Mouse (Mus musculus): ENCODE data around the gene Ncoa3. TPM values are rescaled to one million over a fixed set of nuclear protein-coding genes. Genes with fewer than 3 reads are reported as not detected.
A peak's percentile ranks its signal among the peaks of the same experiment; 100 is the strongest.

Gene Ncoa3
- polyA plus RNA-seq, 1 experiment from 2014 or later, result 15.2 TPM

GRCm38 (mm10) chr2:166020026-166020425 lies 27.6 kb downstream of the Ncoa3 start:
- DNase-seq (ENCODE audit: low spot score) (no peak), ATAC-seq (replicated peaks; ENCODE audit: low FRiP score) (no peak)
- Histone ChIP-seq H3K27me3 (replicated peaks; ENCODE audit: control insufficient read depth, insufficient read depth, low read length) (no peaks in the 10 kb centered on the region), H3K36me3 (ENCODE audit: control insufficient read depth, insufficient read depth, low read length) (no peaks in the 10 kb centered on the region), H3K27ac (ENCODE audit: low read depth, low read length) (no peak overlapping the region), H3K4me2 (no peak overlapping the region), H3K4me1 (replicated peaks; ENCODE audit: control insufficient read depth, insufficient read depth, low read length) (peaks cover 19% of the 10 kb centered on the region), H3K9me3 (ENCODE audit: control insufficient read depth, low read length) (no peaks in the 10 kb centered on the region), H3K9ac (ENCODE audit: low read depth, low read length) (no peak overlapping the region), H3K4me3 (ENCODE audit: low read depth, low read length) (no peak overlapping the region)
- WGBS, result 80% methylated on average over 2 of the region's 2 CpGs

DNA sequence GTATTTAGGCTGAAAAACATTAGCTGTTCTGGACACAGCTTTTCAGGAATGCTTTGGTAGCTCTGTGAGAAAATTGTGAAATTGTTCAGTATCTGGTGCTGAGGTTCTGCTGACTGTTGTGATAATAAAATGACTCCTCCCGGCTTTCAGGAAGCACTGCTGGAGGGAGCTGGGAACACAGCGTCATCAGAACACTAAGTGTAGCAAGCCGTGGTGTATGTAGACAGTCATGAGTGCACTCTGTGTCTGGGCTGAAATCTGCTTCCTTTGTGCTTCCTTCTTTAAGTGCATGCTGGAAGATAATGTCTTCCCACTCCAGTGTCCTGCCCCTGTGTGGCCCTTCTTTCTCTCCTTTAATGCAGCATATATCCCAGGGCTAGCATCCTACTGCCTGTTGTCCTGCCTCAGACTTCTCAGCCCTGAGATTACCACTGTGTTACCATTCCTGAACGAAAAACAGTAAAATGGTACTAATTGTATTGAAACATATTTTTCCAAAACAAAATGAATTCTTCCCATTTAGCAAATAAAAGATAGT lies 28.7 kb downstream of the Ncoa3 start:
- H3K27me3 ChIP-seq (replicated peaks; ENCODE audit: control insufficient read depth, insufficient read depth, low read length), result no peaks in the 10 kb centered on the region
- H3K4me1 ChIP-seq (replicated peaks; ENCODE audit: control insufficient read depth, insufficient read depth, low read length), result peaks cover 19% of the 10 kb centered on the region
- H3K36me3 ChIP-seq (ENCODE audit: control insufficient read depth, insufficient read depth, low read length), result no peaks in the 10 kb centered on the region
- H3K9me3 ChIP-seq (ENCODE audit: control insufficient read depth, low read length), result no peaks in the 10 kb centered on the region
- no peak overlapping the region for H3K4me3 ChIP-seq (ENCODE audit: low read depth, low read length)
- H3K27ac ChIP-seq (ENCODE audit: low read depth, low read length), result peak overlapping the region; percentile 49; the same call in 1 of the 2 replicates
- no peak for DNase-seq (ENCODE audit: low spot score)
- peak overlapping the region; percentile 6 for H3K4me2 ChIP-seq
- H3K9ac ChIP-seq (ENCODE audit: low read depth, low read length), result no peak overlapping the region
- no peak for ATAC-seq (replicated peaks; ENCODE audit: low FRiP score)
- 36% methylated on average over 4 of the region's 4 CpGs for WGBS

GRCm38 (mm10) chr2:166021642-166022041 lies 29.2 kb downstream of the Ncoa3 start:
- Histone ChIP-seq H3K27ac (ENCODE audit: low read depth, low read length) (no peak overlapping the region), H3K9me3 (ENCODE audit: control insufficient read depth, low read length) (no peaks in the 10 kb centered on the region), H3K27me3 (replicated peaks; ENCODE audit: control insufficient read depth, insufficient read depth, low read length) (no peaks in the 10 kb centered on the region), H3K9ac (ENCODE audit: low read depth, low read length) (no peak overlapping the region), H3K36me3 (ENCODE audit: control insufficient read depth, insufficient read depth, low read length) (no peaks in the 10 kb centered on the region), H3K4me3 (ENCODE audit: low read depth, low read length) (no peak overlapping the region), H3K4me1 (replicated peaks; ENCODE audit: control insufficient read depth, insufficient read depth, low read length) (peaks cover 19% of the 10 kb centered on the region), H3K4me2 (no peak overlapping the region)
- DNase-seq (ENCODE audit: low spot score), result no peak
- whole genome bisulfite sequencing, result 65% methylated on average over 3 of the region's 3 CpGs
- no peak for ATAC-seq (replicated peaks; ENCODE audit: low FRiP score)

DNA sequence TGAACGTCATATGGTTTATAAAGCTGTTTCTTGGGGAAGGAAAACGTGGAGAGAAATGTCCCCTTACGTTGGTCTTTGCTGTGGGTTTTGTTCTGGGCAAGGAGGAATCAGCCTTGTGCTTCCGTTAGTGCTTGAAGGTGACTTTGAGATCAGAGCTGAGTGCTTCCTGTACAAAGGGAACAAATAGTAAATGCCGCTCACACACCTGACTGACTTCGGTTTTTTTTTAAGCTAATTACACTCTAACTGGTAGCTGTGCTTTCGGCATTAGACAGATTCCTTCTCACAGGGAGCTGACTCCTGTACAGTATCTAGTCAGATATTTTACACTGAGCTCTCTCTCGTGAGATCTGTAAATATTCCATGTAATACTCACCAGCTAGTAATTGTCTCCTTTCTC lies 29.9 kb downstream of the Ncoa3 start:
- Histone ChIP-seq H3K36me3 (ENCODE audit: control insufficient read depth, insufficient read depth, low read length) (no peaks in the 10 kb centered on the region), H3K9ac (ENCODE audit: low read depth, low read length) (no peak overlapping the region), H3K4me2 (no peak overlapping the region), H3K27ac (ENCODE audit: low read depth, low read length) (no peak overlapping the region), H3K4me3 (ENCODE audit: low read depth, low read length) (no peak overlapping the region), H3K9me3 (ENCODE audit: control insufficient read depth, low read length) (no peaks in the 10 kb centered on the region), H3K4me1 (replicated peaks; ENCODE audit: control insufficient read depth, insufficient read depth, low read length) (peaks cover 19% of the 10 kb centered on the region), H3K27me3 (replicated peaks; ENCODE audit: control insufficient read depth, insufficient read depth, low read length) (no peaks in the 10 kb centered on the region)
- DNase-seq (ENCODE audit: low spot score) (no peak), ATAC-seq (replicated peaks; ENCODE audit: low FRiP score) (no peak)
- 68% methylated on average over 8 of the region's 8 CpGs for WGBS

- Histone ChIP-seq H3K27ac (ENCODE audit: low read depth, low read length) (no peak overlapping the region), H3K4me3 (ENCODE audit: low read depth, low read length) (no peak overlapping the region), H3K9ac (ENCODE audit: low read depth, low read length) (no peak overlapping the region), H3K9me3 (ENCODE audit: control insufficient read depth, low read length) (no peaks in the 10 kb centered on the region), H3K36me3 (ENCODE audit: control insufficient read depth, insufficient read depth, low read length) (no peaks in the 10 kb centered on the region), H3K27me3 (replicated peaks; ENCODE audit: control insufficient read depth, insufficient read depth, low read length) (no peaks in the 10 kb centered on the region), H3K4me2 (no peak overlapping the region), H3K4me1 (replicated peaks; ENCODE audit: control insufficient read depth, insufficient read depth, low read length) (peaks cover 23% of the 10 kb centered on the region)
- 68% methylated on average over 3 of the region's 3 CpGs for WGBS
- ATAC-seq (replicated peaks; ENCODE audit: low FRiP score), result no peak
- no peak for DNase-seq (ENCODE audit: low spot score)
Measured at GRCm38 (mm10) chr2:166024079-166024478, 31.6 kb downstream of the Ncoa3 start.

GRCm38 (mm10) chr2:166024621-166025020 lies 32.2 kb downstream of the Ncoa3 start:
- Histone ChIP-seq H3K27ac (ENCODE audit: low read depth, low read length) (no peak overlapping the region), H3K27me3 (replicated peaks; ENCODE audit: control insufficient read depth, insufficient read depth, low read length) (no peaks in the 10 kb centered on the region), H3K4me2 (no peak overlapping the region), H3K4me1 (replicated peaks; ENCODE audit: control insufficient read depth, insufficient read depth, low read length) (peaks cover 25% of the 10 kb centered on the region), H3K4me3 (ENCODE audit: low read depth, low read length) (no peak overlapping the region), H3K9ac (ENCODE audit: low read depth, low read length) (no peak overlapping the region), H3K36me3 (ENCODE audit: control insufficient read depth, insufficient read depth, low read length) (no peaks in the 10 kb centered on the region), H3K9me3 (ENCODE audit: control insufficient read depth, low read length) (no peaks in the 10 kb centered on the region)
- DNase-seq (ENCODE audit: low spot score) (no peak), ATAC-seq (replicated peaks; ENCODE audit: low FRiP score) (no peak)
- 80% methylated on average over 4 of the region's 4 CpGs for WGBS

DNA sequence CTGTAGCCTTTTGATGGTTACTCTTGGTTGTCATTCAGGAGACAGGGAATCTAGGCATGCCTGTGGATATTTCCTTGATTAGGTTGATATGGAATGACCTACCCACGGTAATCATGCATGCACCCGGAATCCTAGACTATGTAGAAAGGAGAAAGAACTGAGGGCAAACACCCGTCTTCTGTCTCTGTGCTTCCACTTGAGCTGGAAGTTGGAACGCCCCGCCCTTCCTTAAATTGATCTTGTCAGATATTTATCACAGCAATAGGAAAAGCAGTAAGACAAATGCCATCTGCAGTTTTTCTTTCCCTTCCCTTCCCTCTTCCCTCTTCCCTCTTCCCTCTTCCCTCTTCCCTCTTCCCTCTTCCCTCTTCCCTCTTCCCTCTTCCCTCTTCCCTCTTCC lies 33.5 kb downstream of the Ncoa3 start:
- ATAC-seq (replicated peaks; ENCODE audit: low FRiP score) (no peak), DNase-seq (ENCODE audit: low spot score) (no peak)
- WGBS, result 69% methylated on average over 5 of the region's 5 CpGs
- no peak overlapping the region for H3K4me2 ChIP-seq
- no peaks in the 10 kb centered on the region for H3K9me3 ChIP-seq (ENCODE audit: control insufficient read depth, low read length)
- no peaks in the 10 kb centered on the region for H3K36me3 ChIP-seq (ENCODE audit: control insufficient read depth, insufficient read depth, low read length)
- no peak overlapping the region for H3K27ac ChIP-seq (ENCODE audit: low read depth, low read length)
- peaks cover 29% of the 10 kb centered on the region for H3K4me1 ChIP-seq (replicated peaks; ENCODE audit: control insufficient read depth, insufficient read depth, low read length)
- H3K4me3 ChIP-seq (ENCODE audit: low read depth, low read length), result no peak overlapping the region
- H3K27me3 ChIP-seq (replicated peaks; ENCODE audit: control insufficient read depth, insufficient read depth, low read length), result no peaks in the 10 kb centered on the region
- H3K9ac ChIP-seq (ENCODE audit: low read depth, low read length), result no peak overlapping the region

DNA sequence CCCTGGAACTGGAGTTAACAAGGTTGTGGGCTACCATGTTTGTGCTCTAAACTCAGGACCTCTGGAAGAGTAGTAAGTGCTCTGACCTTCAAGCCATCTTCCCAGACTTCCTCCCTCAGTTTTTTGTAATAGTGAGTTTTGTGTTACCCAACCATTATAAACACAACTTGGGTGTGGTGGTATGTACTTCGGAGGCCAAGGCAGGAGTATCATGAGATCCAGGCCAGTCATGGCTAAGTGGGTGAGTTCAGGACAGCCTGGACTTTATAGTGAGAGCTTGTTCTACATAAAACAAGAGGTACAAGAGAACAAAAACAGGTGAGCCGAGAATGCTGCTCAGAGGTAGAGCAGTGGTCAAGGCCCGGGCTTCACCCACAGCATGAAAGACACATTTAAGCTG lies 35.4 kb downstream of the Ncoa3 start:
- DNase-seq (ENCODE audit: low spot score) (no peak), ATAC-seq (replicated peaks; ENCODE audit: low FRiP score) (no peak)
- no peak overlapping the region for H3K9ac ChIP-seq (ENCODE audit: low read depth, low read length)
- H3K4me1 ChIP-seq (replicated peaks; ENCODE audit: control insufficient read depth, insufficient read depth, low read length), result peaks cover 29% of the 10 kb centered on the region
- WGBS, result 92% methylated on average over 3 of the region's 3 CpGs
- no peaks in the 10 kb centered on the region for H3K9me3 ChIP-seq (ENCODE audit: control insufficient read depth, low read length)
- no peaks in the 10 kb centered on the region for H3K27me3 ChIP-seq (replicated peaks; ENCODE audit: control insufficient read depth, insufficient read depth, low read length)
- H3K4me3 ChIP-seq (ENCODE audit: low read depth, low read length), result no peak overlapping the region
- no peaks in the 10 kb centered on the region for H3K36me3 ChIP-seq (ENCODE audit: control insufficient read depth, insufficient read depth, low read length)
- H3K27ac ChIP-seq (ENCODE audit: low read depth, low read length), result no peak overlapping the region
- no peak overlapping the region for H3K4me2 ChIP-seq

DNA sequence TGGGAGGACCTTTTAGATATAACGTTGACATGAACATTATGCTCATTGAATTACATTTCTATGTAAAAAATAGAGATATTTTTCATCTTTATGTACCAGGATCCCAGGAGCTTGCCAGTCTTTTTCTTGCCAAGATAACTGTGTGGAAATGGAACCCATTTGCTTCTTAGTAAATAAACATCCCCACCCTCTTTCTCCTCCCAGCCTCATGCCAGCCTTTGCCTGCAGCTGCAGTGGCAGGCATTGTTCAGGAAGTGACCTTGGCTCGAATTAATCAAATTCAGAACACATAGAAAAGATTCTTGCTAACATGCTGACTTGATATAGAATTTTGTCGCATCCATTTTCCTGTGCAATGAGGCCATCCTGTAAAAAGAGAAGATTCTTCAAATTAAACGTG lies 36.8 kb downstream of the Ncoa3 start:
- Histone ChIP-seq H3K36me3 (ENCODE audit: control insufficient read depth, insufficient read depth, low read length) (no peaks in the 10 kb centered on the region), H3K9me3 (ENCODE audit: control insufficient read depth, low read length) (no peaks in the 10 kb centered on the region), H3K4me1 (replicated peaks; ENCODE audit: control insufficient read depth, insufficient read depth, low read length) (peaks cover 28% of the 10 kb centered on the region), H3K27me3 (replicated peaks; ENCODE audit: control insufficient read depth, insufficient read depth, low read length) (no peaks in the 10 kb centered on the region), H3K9ac (ENCODE audit: low read depth, low read length) (no peak overlapping the region), H3K4me2 (no peak overlapping the region), H3K27ac (ENCODE audit: low read depth, low read length) (no peak overlapping the region), H3K4me3 (ENCODE audit: low read depth, low read length) (no peak overlapping the region)
- 64% methylated on average over 4 of the region's 4 CpGs for WGBS
- ATAC-seq (replicated peaks; ENCODE audit: low FRiP score), result no peak
- no peak for DNase-seq (ENCODE audit: low spot score)

Data from liver, embryonic 11.5 days (tissue).